Mouse (Mus musculus): ENCODE data around the gene Myo1c. TPM values are rescaled to one million over a fixed set of nuclear protein-coding genes. Genes with fewer than 3 reads are reported as not detected.

Gene Myo1c
- polyA plus RNA-seq, 1 experiment from 2014 or later, result 72.4 TPM

GRCm38 (mm10) chr11:75713949-75714348 lies 63.6 kb downstream of the Myo1c start:
- Histone ChIP-seq H3K4me2 (ENCODE audit: low read depth, low read length) (no peak overlapping the region), H3K9me3 (replicated peaks; ENCODE audit: control insufficient read depth, low read length) (no peaks in the 10 kb centered on the region), H3K27me3 (ENCODE audit: control insufficient read depth, insufficient read depth, low read length) (no peaks in the 10 kb centered on the region), H3K4me1 (ENCODE audit: control insufficient read depth, insufficient read depth, low read length) (no peaks in the 10 kb centered on the region), H3K27ac (ENCODE audit: low read length) (no peak overlapping the region), H3K36me3 (ENCODE audit: control insufficient read depth, insufficient read depth) (no peaks in the 10 kb centered on the region), H3K4me3 (ENCODE audit: low read length) (no peak overlapping the region), H3K9ac (ENCODE audit: low read length) (no peak overlapping the region)
- WGBS, result 91% methylated on average over 1 of the region's 1 CpGs
- no peak for ATAC-seq (replicated peaks; ENCODE audit: extremely low read depth, insufficient read depth, low FRiP score)

GRCm38 (mm10) chr11:75715556-75715955 lies 65.3 kb downstream of the Myo1c start:
- ATAC-seq (replicated peaks; ENCODE audit: extremely low read depth, insufficient read depth, low FRiP score), result no peak
- H3K4me2 ChIP-seq (ENCODE audit: low read depth, low read length), result peak overlapping the region; percentile 22; the same call in 1 of the 2 replicates
- H3K27me3 ChIP-seq (ENCODE audit: control insufficient read depth, insufficient read depth, low read length), result no peaks in the 10 kb centered on the region
- no peaks in the 10 kb centered on the region for H3K36me3 ChIP-seq (ENCODE audit: control insufficient read depth, insufficient read depth)
- 34% methylated on average over 12 of the region's 12 CpGs for WGBS
- H3K27ac ChIP-seq (ENCODE audit: low read length), result no peak overlapping the region
- peaks cover 3% of the 10 kb centered on the region; the same call in 1 of the 2 replicates for H3K9me3 ChIP-seq (replicated peaks; ENCODE audit: control insufficient read depth, low read length)
- H3K4me1 ChIP-seq (ENCODE audit: control insufficient read depth, insufficient read depth, low read length), result no peaks in the 10 kb centered on the region
- no peak overlapping the region for H3K9ac ChIP-seq (ENCODE audit: low read length)
- no peak overlapping the region for H3K4me3 ChIP-seq (ENCODE audit: low read length)

GRCm38 (mm10) chr11:75716661-75717325 lies 66.5 kb downstream of the Myo1c start:
- WGBS, result 78% methylated on average over 8 of the region's 8 CpGs
- Histone ChIP-seq H3K4me2 (ENCODE audit: low read depth, low read length) (no peak overlapping the region), H3K27ac (ENCODE audit: low read length) (no peak overlapping the region), H3K4me3 (ENCODE audit: low read length) (no peak overlapping the region), H3K27me3 (ENCODE audit: control insufficient read depth, insufficient read depth, low read length) (no peaks in the 10 kb centered on the region), H3K4me1 (ENCODE audit: control insufficient read depth, insufficient read depth, low read length) (no peaks in the 10 kb centered on the region), H3K36me3 (ENCODE audit: control insufficient read depth, insufficient read depth) (no peaks in the 10 kb centered on the region), H3K9me3 (replicated peaks; ENCODE audit: control insufficient read depth, low read length) (peaks cover 13% of the 10 kb centered on the region), H3K9ac (ENCODE audit: low read length) (no peak overlapping the region)
- ATAC-seq (replicated peaks; ENCODE audit: extremely low read depth, insufficient read depth, low FRiP score), result no peak

GRCm38 (mm10) chr11:75722339-75722738 lies 72.0 kb downstream of the Myo1c start:
- H3K27ac ChIP-seq (ENCODE audit: low read length), result no peak overlapping the region

More at GRCm38 (mm10) chr11:75722339-75722738, 72.0 kb downstream of the Myo1c start:
- H3K4me1 ChIP-seq (ENCODE audit: control insufficient read depth, insufficient read depth, low read length), result peaks cover 6% of the 10 kb centered on the region
- ATAC-seq (replicated peaks; ENCODE audit: extremely low read depth, insufficient read depth, low FRiP score), result no peak
- H3K9ac ChIP-seq (ENCODE audit: low read length), result no peak overlapping the region
- no peak overlapping the region for H3K4me2 ChIP-seq (ENCODE audit: low read depth, low read length)
- no peaks in the 10 kb centered on the region for H3K36me3 ChIP-seq (ENCODE audit: control insufficient read depth, insufficient read depth)
- WGBS, result 10% methylated on average over 4 of the region's 4 CpGs
- H3K27me3 ChIP-seq (ENCODE audit: control insufficient read depth, insufficient read depth, low read length), result no peaks in the 10 kb centered on the region
- peaks cover 13% of the 10 kb centered on the region for H3K9me3 ChIP-seq (replicated peaks; ENCODE audit: control insufficient read depth, low read length)
- no peak overlapping the region for H3K4me3 ChIP-seq (ENCODE audit: low read length)

Other genes with a start within 250 kb of the Myo1c start
- gene Serpinf1, start 227.8 kb upstream of the Myo1c start, polyA plus RNA-seq (2015; fragmentation: Nextera tagmentation; extraction: Ambion mirVana), result 37.4 and 40.1 TPM in 2 replicates
- 0.39 and 0.75 TPM in 2 replicates for gene Serpinf2, start 210.9 kb upstream of the Myo1c start, polyA plus RNA-seq (2015; fragmentation: Nextera tagmentation; extraction: Ambion mirVana)
- gene Wdr81, start 195.8 kb upstream of the Myo1c start, polyA plus RNA-seq (2015; fragmentation: Nextera tagmentation; extraction: Ambion mirVana), result 3.5 and 4.5 TPM in 2 replicates
- 11.2 and 12.1 TPM in 2 replicates for gene Tlcd2, start 188.8 kb upstream of the Myo1c start, polyA plus RNA-seq (2015; fragmentation: Nextera tagmentation; extraction: Ambion mirVana)
- gene Prpf8, start 163.7 kb upstream of the Myo1c start, polyA plus RNA-seq (2015; fragmentation: Nextera tagmentation; extraction: Ambion mirVana), result 31.4 and 34.1 TPM in 2 replicates
- gene Rilp, start 140.4 kb upstream of the Myo1c start, polyA plus RNA-seq (2015; fragmentation: Nextera tagmentation; extraction: Ambion mirVana), result 11.0 and 13.3 TPM in 2 replicates
- gene Scarf1, start 137.0 kb upstream of the Myo1c start, polyA plus RNA-seq (2015; fragmentation: Nextera tagmentation; extraction: Ambion mirVana), result 11.0 and 14.0 TPM in 2 replicates
- 3.0 and 4.3 TPM in 2 replicates for gene Slc43a2, start 118.8 kb upstream of the Myo1c start, polyA plus RNA-seq (2015; fragmentation: Nextera tagmentation; extraction: Ambion mirVana)
- gene Pitpna, start 62.4 kb upstream of the Myo1c start, polyA plus RNA-seq (2015; fragmentation: Nextera tagmentation; extraction: Ambion mirVana), result 68.0 and 78.0 TPM in 2 replicates
- gene Inpp5k, start 19.5 kb upstream of the Myo1c start, polyA plus RNA-seq (2015; fragmentation: Nextera tagmentation; extraction: Ambion mirVana), result 29.1 and 31.1 TPM in 2 replicates
- gene Crk, start 28.8 kb downstream of the Myo1c start, polyA plus RNA-seq (2015; fragmentation: Nextera tagmentation; extraction: Ambion mirVana), result 99.6 and 101 TPM in 2 replicates
- 646 and 689 TPM in 2 replicates for gene Ywhae, start 82.4 kb downstream of the Myo1c start, polyA plus RNA-seq (2015; fragmentation: Nextera tagmentation; extraction: Ambion mirVana)
- 0.16 and 0.18 TPM in 2 replicates for gene Doc2b, start 145.5 kb downstream of the Myo1c start, polyA plus RNA-seq (2015; fragmentation: Nextera tagmentation; extraction: Ambion mirVana)